Mouse (Mus musculus) thymus, adult 2 months (tissue): ENCODE measurements around the gene Stag1. TPM values are rescaled to one million over a fixed set of nuclear protein-coding genes. Genes with fewer than 3 reads are reported as not detected.

Experiments
- DNase-seq: peaks from one replicate; pipeline ENCODE4 v3.0.0; 2021
- H3K27ac ChIP-seq: fragments of 200-500 bp; 2 replicates; pipeline ENCODE4 v1.5.1; 2012; ENCODE audit warnings: low read length, control low read depth; ENCODE audit not compliant: control insufficient read depth, insufficient read depth
- H3K27me3 ChIP-seq: fragments of 200-500 bp; 2 replicates; pipeline ENCODE4 v1.6.1; 2012; ENCODE audit warnings: mild to moderate bottlenecking, low read length, moderate library complexity, mixed read lengths; ENCODE audit not compliant: control insufficient read depth, insufficient read depth
- H3K36me3 ChIP-seq: fragments of 200-500 bp; 2 replicates; pipeline ENCODE4 v1.6.1; 2012; ENCODE audit warnings: mild to moderate bottlenecking, low read length, moderate library complexity; ENCODE audit not compliant: control insufficient read depth, insufficient read depth
- H3K4me1 ChIP-seq: fragments of 200-500 bp; replicated peaks from 2 replicates; pipeline ENCODE4 v1.6.1; 2012; ENCODE audit warnings: low read length; ENCODE audit not compliant: control insufficient read depth, insufficient read depth
- H3K4me3 ChIP-seq: fragments of 200-500 bp; 2 replicates; pipeline ENCODE4 v1.5.1; 2012; ENCODE audit warnings: mild to moderate bottlenecking, low read length, control low read depth, moderate library complexity; ENCODE audit not compliant: control insufficient read depth, insufficient read depth
- CTCF ChIP-seq: fragments of 200-500 bp; IDR thresholded peaks from 2 replicates; pipeline ENCODE4 v1.5.1; 2012; ENCODE audit warnings: mild to moderate bottlenecking, control low read depth, low read length, moderate library complexity, borderline replicate concordance; ENCODE audit not compliant: control insufficient read depth, poor library complexity, insufficient read depth; ENCODE audit errors: extremely low read depth
- POLR2A ChIP-seq: fragments of 200-500 bp; IDR thresholded peaks from 2 replicates; pipeline ENCODE4 v1.6.1; 2012; ENCODE audit warnings: mild to moderate bottlenecking, low read length, control low read depth, moderate library complexity; ENCODE audit not compliant: control insufficient read depth, poor library complexity, insufficient read depth; ENCODE audit errors: extremely low read depth
- WGBS: fragments of 180-500 bp; shearing (Covaris S2); methylation state at CpG from one replicate; pipeline ENCODE4 v1.1.7; 2018; 5-methylcytosine and 5-hydroxymethylcytosine counted together
- polyA plus RNA-seq: library from polyadenylated mRNA; depleted of rRNA; stranded (reverse); fragments of >200 nt; gene quantifications from 2 replicates; pipeline ENCODE4 v1.2.3, GENCODE M21; 2012

The Stag1 gene
- polyA plus RNA-seq, 1 experiment, result 7.9 TPM

DNA sequence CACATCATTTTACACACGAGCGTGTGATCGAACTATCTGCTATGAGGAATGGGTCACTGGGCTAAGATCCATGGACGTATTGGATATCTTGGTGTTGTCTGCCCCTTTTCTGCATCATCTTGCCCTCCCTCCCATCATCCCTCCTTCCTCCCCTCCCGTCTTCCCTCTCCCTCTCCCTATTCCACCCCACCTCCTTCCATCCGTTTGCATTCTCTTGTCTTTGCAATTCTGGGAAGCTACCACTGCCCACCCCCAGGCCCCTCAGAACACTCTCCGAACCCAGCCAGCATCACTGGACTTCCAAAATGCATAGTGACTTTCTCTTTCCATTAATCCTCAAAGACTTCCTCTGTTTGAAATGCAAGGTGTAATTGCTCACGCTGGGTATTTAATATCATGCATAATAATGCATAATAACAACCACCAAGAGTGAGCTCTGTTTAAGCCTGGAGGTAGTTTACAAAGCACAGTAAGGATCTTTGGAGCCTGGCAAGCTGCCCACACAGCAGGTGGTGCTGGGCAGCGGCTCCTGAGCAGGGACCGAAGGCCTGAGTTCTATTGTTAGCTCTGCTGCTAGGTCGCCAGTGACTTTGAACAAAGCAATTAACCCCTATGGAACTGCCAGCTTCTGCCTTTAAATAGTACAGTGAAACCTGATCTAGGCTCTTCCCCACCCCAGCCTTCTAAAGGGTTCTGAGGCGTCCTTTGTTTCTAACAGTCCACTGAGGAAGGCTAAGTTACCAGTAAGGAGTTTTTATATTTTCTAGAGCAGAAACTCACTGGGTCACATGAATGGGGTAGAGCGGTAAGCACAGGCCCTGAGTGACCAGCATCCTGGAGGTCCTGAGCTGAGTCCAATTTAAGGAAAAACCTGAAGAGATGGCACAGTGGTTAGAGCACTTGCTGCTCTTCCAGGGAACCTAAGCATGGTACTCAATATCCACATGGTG is 15.8 kb upstream of the Stag1 start:
- H3K27me3 ChIP-seq, result no peaks in the 10 kb centered on the region
- no peak overlapping the region for H3K4me3 ChIP-seq
- WGBS, result 89% methylated on average over 13 of the region's 13 CpGs
- TF ChIP-seq POLR2A, result no peak
- DNase-seq, result no peak
- H3K36me3 ChIP-seq, result no peaks in the 10 kb centered on the region
- 0 out of 2 replicates have a peak, but pooled peaks cover 2% of the 10 kb centered on the region for H3K4me1 ChIP-seq
- H3K27ac ChIP-seq, result no peak overlapping the region

DNA sequence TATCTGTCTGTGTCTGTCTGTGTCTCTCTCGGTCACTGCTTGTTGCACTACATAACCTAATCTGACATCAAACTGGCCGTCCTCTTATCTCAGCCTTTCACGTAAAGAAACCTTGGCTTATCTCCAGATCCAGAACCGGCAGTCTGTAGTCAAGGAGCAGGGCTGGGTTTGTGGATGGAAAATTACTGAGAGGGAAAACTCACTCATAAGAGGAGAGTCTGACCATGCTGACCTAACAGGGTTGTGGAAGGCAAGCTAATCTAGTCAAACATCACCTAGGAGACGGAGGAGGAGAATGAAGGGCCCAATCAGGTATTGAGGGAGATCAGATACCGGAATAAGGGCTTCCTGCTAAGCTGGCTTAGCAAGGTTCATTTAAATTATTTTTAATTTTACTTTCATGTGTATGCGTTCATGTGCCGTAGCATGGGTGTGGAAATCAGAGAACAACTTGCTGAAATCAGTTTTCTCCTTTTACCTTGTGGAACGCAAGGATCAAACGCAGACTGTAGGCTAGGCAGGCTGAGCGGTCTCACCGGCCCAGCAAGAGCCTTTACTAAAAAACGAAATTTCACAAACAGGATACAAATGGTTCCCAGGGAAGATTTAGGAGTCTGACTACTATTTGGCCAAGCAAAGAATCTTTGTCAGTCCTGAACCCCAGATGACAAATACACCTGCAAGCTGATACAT is 14.6 kb upstream of the Stag1 start:
- TF ChIP-seq CTCF, result no peak
- TF ChIP-seq POLR2A, result no peak
- Histone ChIP-seq H3K4me1 (0 out of 2 replicates have a peak, but pooled peaks cover 2% of the 10 kb centered on the region), H3K27ac (no peak overlapping the region), H3K36me3 (no peaks in the 10 kb centered on the region), H3K4me3 (no peak overlapping the region), H3K27me3 (no peaks in the 10 kb centered on the region)
- 83% methylated on average over 13 of the region's 13 CpGs for WGBS
- no peak for DNase-seq

DNA sequence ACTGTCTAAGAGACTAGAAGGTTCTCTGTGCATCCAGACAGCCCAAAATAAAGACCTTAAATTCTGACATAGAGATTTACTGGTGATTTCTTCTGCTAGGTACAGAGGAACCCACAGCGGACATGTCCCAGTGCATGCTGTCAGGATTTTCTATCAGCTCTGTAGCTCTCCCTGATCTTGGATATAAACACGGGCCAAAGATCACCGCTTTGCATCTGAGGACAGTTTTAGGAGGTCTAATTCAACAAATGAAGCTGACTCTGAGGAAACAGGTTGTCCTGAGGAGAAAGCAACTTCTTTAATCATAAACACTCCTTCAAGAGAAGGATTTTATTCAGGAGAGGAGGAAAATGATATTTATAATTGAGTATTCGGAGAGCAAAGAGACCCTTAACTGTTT is 13.6 kb upstream of the Stag1 start:
- TF ChIP-seq CTCF (no peak), POLR2A (no peak)
- H3K36me3 ChIP-seq, result no peaks in the 10 kb centered on the region
- 95% methylated on average over 4 of the region's 4 CpGs for WGBS
- H3K4me1 ChIP-seq, result 0 out of 2 replicates have a peak, but pooled peaks cover 2% of the 10 kb centered on the region
- no peak overlapping the region for H3K4me3 ChIP-seq
- no peak for DNase-seq
- no peak overlapping the region for H3K27ac ChIP-seq
- H3K27me3 ChIP-seq, result no peaks in the 10 kb centered on the region

DNA sequence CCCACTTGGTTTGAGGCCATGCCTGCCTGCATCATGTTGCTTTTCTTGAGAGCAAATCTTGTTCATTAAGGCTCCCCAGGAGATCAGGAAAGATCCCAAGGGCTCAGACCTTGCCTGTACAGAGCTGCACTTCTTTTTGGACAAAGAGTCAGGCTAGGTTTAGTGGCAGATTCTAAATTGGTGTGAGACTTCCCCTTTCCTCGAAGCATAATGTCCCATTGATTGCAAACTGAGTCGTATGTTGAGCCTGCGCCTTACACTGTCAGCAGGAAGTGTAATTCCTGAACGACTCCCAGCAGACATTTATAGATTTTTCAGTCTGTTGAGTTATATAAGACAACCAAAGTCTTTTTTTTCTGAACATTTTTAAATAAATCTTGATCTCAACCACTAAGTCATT is 7.1 kb upstream of the Stag1 start:
- no peak for TF ChIP-seq POLR2A
- no peak for TF ChIP-seq CTCF
- 21% methylated on average over 4 of the region's 4 CpGs for WGBS

DNA sequence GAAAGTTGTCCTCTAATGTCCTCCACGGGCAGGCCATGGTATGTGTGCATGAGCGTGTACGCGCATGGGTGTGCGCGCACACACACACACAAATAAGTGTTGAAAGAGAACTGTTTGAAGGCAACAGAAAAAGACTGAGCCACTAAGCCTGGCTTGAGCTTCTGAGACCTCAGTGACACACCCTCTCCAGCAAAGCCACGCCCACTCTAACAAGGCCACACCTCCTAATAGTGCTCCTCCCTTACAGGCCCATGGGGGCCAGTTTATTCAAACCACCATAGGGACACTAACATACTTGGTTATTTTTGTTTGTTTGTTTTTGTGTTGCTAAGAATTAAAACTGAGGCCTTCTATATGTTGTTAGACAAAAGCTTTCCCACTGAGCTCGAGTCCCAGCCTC is 1.3 kb upstream of the Stag1 start:
- WGBS, result 92% methylated on average over 8 of the region's 8 CpGs
- H3K36me3 ChIP-seq, result no peaks in the 10 kb centered on the region
- DNase-seq, result no peak
- H3K27ac ChIP-seq, result no peak overlapping the region
- peaks cover 2% of the 10 kb centered on the region; the same call in 1 of the 2 replicates for H3K4me1 ChIP-seq
- no peak for TF ChIP-seq POLR2A
- TF ChIP-seq CTCF, result no peak
- no peaks in the 10 kb centered on the region for H3K27me3 ChIP-seq
- no peak overlapping the region for H3K4me3 ChIP-seq

More for the DNA sequence above, 7.1 kb upstream of the Stag1 start:
- no peak overlapping the region for H3K27ac ChIP-seq
- H3K36me3 ChIP-seq, result no peaks in the 10 kb centered on the region
- H3K4me3 ChIP-seq, result no peak overlapping the region
- 0 out of 2 replicates have a peak, but pooled peaks cover 2% of the 10 kb centered on the region for H3K4me1 ChIP-seq
- DNase-seq, result no peak
- no peaks in the 10 kb centered on the region for H3K27me3 ChIP-seq

GRCm38 (mm10) chr9:100599761-100600328 is 2.2 kb downstream of the Stag1 start:
- Histone ChIP-seq H3K27ac (no peak overlapping the region), H3K4me1 (peaks cover 2% of the 10 kb centered on the region; the same call in 1 of the 2 replicates), H3K4me3 (no peak overlapping the region), H3K27me3 (no peaks in the 10 kb centered on the region), H3K36me3 (no peaks in the 10 kb centered on the region)
- TF ChIP-seq POLR2A, result no peak
- TF ChIP-seq CTCF, result no peak
- 92% methylated on average over 3 of the region's 3 CpGs for whole genome bisulfite sequencing
- no peak for DNase-seq
